Mouse (Mus musculus) hindbrain, postnatal 0 days (tissue): ENCODE measurements at regions not wholly inside any gene's neighbourhood (a gene's known extent, or its start where the extent isn't known, plus 50 kb on each side); places are given as distances from the start of the nearest gene placed in this dataset.

Experiments
- ATAC-seq: fragments of 200-750 bp; cut with Nextera tagmentation; 2 replicates; pipeline ENCODE4 v1.8.0; 2017; ENCODE audit warnings: mild to moderate bottlenecking, moderate TSS enrichment, moderate library complexity
- DNase-seq: peaks from one replicate; pipeline ENCODE4 v3.0.0-alpha.2; 2015; ENCODE audit warnings: low spot score
- H3K27ac ChIP-seq: fragments of 300-500 bp; sonication (generic); 2 replicates; pipeline ENCODE4 v1.5.1; 2014; ENCODE audit warnings: mild to moderate bottlenecking
- H3K27me3 ChIP-seq: fragments of 300-500 bp; sonication (generic); 2 replicates; pipeline ENCODE4 v1.6.1; 2014; ENCODE audit warnings: low read length, mixed read lengths; ENCODE audit not compliant: insufficient read depth
- H3K36me3 ChIP-seq: fragments of 300-500 bp; sonication (generic); 2 replicates; pipeline ENCODE4 v1.6.1; 2014; ENCODE audit warnings: low read length, mixed read lengths; ENCODE audit not compliant: insufficient read depth
- H3K4me1 ChIP-seq: fragments of 300-500 bp; sonication (generic); 2 replicates; pipeline ENCODE4 v1.6.1; 2014; ENCODE audit warnings: antibody characterized with exemption, low read length, mixed read lengths; ENCODE audit not compliant: insufficient read depth
- H3K4me2 ChIP-seq: fragments of 300-500 bp; sonication (generic); 2 replicates; pipeline ENCODE4 v1.6.1; 2014; ENCODE audit warnings: low read depth, mild to moderate bottlenecking, low read length, moderate library complexity, mixed read lengths
- H3K4me3 ChIP-seq: fragments of 300-500 bp; sonication (generic); 2 replicates; pipeline ENCODE4 v1.5.1; 2014; ENCODE audit warnings: low read length
- H3K9ac ChIP-seq: fragments of 300-500 bp; sonication (generic); replicated peaks from 2 replicates; pipeline ENCODE4 v1.6.1; 2014; ENCODE audit warnings: mild to moderate bottlenecking, low read length, moderate library complexity, mixed read lengths
- H3K9me3 ChIP-seq: fragments of 300-500 bp; sonication (generic); 2 replicates; pipeline ENCODE4 v1.6.1; 2016; ENCODE audit warnings: low read length, mixed read lengths
- CTCF ChIP-seq: IDR thresholded peaks from 2 replicates; pipeline ENCODE4 v1.5.1; 2016; ENCODE audit warnings: antibody characterized with exemption, control low read depth, low read depth
- WGBS: fragments of 180-500 bp; shearing (Covaris S2); extraction: QIAGEN DNeasy Blood & Tissue Kit; methylation state at CpG from one replicate; pipeline ENCODE4 v1.1.7; 2014; 5-methylcytosine and 5-hydroxymethylcytosine counted together

- H3K27ac ChIP-seq = no peak overlapping the region
- no peak overlapping the region for H3K9ac ChIP-seq
- WGBS = 90% methylated on average over 6 of the region's 6 CpGs
- H3K36me3 ChIP-seq = no peaks in the 10 kb centered on the region
- 0 out of 2 replicates have a peak, but pooled peaks cover 3% of the 10 kb centered on the region for H3K4me1 ChIP-seq
- H3K27me3 ChIP-seq = no peaks in the 10 kb centered on the region
- ATAC-seq (no peak), DNase-seq (no peak)
- H3K4me3 ChIP-seq = no peak overlapping the region
- H3K4me2 ChIP-seq = no peak overlapping the region
- TF ChIP-seq CTCF = peak; percentile 20; the same call in 1 of the 2 replicates
- no peaks in the 10 kb centered on the region for H3K9me3 ChIP-seq
Observed at GRCm38 (mm10) chr12:82089288-82089687, 79.8 kb upstream of the Sipa1l1 start.

- 34% methylated on average over 7 of the region's 7 CpGs for WGBS
- 0 out of 2 replicates have a peak, but pooled peaks cover 3% of the 10 kb centered on the region for H3K4me1 ChIP-seq
- H3K4me3 ChIP-seq = no peak overlapping the region
- H3K4me2 ChIP-seq = no peak overlapping the region
- TF ChIP-seq CTCF = no peak
- DNase-seq (peak; percentile 7), ATAC-seq (no peak)
- no peaks in the 10 kb centered on the region for H3K9me3 ChIP-seq
- H3K36me3 ChIP-seq = no peaks in the 10 kb centered on the region
- H3K9ac ChIP-seq = no peak overlapping the region
- H3K27ac ChIP-seq = no peak overlapping the region
- no peaks in the 10 kb centered on the region for H3K27me3 ChIP-seq
Observed at GRCm38 (mm10) chr12:82093317-82093716, 75.8 kb upstream of the Sipa1l1 start.

- Histone ChIP-seq H3K9me3 (no peaks in the 10 kb centered on the region), H3K27me3 (no peaks in the 10 kb centered on the region), H3K4me3 (no peak overlapping the region), H3K9ac (no peak overlapping the region), H3K4me1 (0 out of 2 replicates have a peak, but pooled peaks cover 3% of the 10 kb centered on the region), H3K4me2 (no peak overlapping the region), H3K36me3 (no peaks in the 10 kb centered on the region), H3K27ac (no peak overlapping the region)
- no peak for ATAC-seq
- WGBS = 79% methylated on average over 1 of the region's 1 CpGs
- TF ChIP-seq CTCF = no peak
- DNase-seq = no peak
Observed at GRCm38 (mm10) chr12:82095396-82095795, 73.7 kb upstream of the Sipa1l1 start.

- Histone ChIP-seq H3K9me3 (no peaks in the 10 kb centered on the region), H3K36me3 (no peaks in the 10 kb centered on the region), H3K9ac (no peak overlapping the region), H3K4me3 (no peak overlapping the region), H3K4me2 (no peak overlapping the region), H3K27me3 (no peaks in the 10 kb centered on the region), H3K4me1 (0 out of 2 replicates have a peak, but pooled peaks cover 3% of the 10 kb centered on the region), H3K27ac (no peak overlapping the region)
- no peak for TF ChIP-seq CTCF
- no peak for DNase-seq
- no peak for ATAC-seq
- WGBS = 75% methylated on average over 6 of the region's 6 CpGs
Observed at GRCm38 (mm10) chr12:82097126-82097525, 72.0 kb upstream of the Sipa1l1 start.

- Histone ChIP-seq H3K36me3 (no peaks in the 10 kb centered on the region), H3K9ac (no peak overlapping the region), H3K27me3 (no peaks in the 10 kb centered on the region), H3K9me3 (no peaks in the 10 kb centered on the region), H3K4me2 (no peak overlapping the region), H3K27ac (no peak overlapping the region), H3K4me1 (0 out of 2 replicates have a peak, but pooled peaks cover 3% of the 10 kb centered on the region), H3K4me3 (no peak overlapping the region)
- 87% methylated on average over 4 of the region's 4 CpGs for WGBS
- no peak for DNase-seq
- no peak for TF ChIP-seq CTCF
- no peak for ATAC-seq
Observed at GRCm38 (mm10) chr12:82097620-82098019, 71.5 kb upstream of the Sipa1l1 start.

- no peaks in the 10 kb centered on the region for H3K4me1 ChIP-seq
- H3K27ac ChIP-seq = peak overlapping the region; percentile 28; the same call in 1 of the 2 replicates
- no peaks in the 10 kb centered on the region for H3K27me3 ChIP-seq
- 55% methylated on average over 10 of the region's 10 CpGs for WGBS
- no peaks in the 10 kb centered on the region for H3K9me3 ChIP-seq
- ATAC-seq (peak; percentile 80), DNase-seq (peak; percentile 67)
- no peaks in the 10 kb centered on the region for H3K36me3 ChIP-seq
- no peak overlapping the region for H3K9ac ChIP-seq
- TF ChIP-seq CTCF = no peak
- no peak overlapping the region for H3K4me2 ChIP-seq
- no peak overlapping the region for H3K4me3 ChIP-seq
Observed at GRCm38 (mm10) chr12:82104211-82104610, 64.9 kb upstream of the Sipa1l1 start.

- Histone ChIP-seq H3K27ac (0 out of 2 replicates have a peak overlapping the region, but pooled peaks have one; percentile 28), H3K4me1 (no peaks in the 10 kb centered on the region), H3K4me3 (no peak overlapping the region), H3K27me3 (no peaks in the 10 kb centered on the region), H3K9me3 (no peaks in the 10 kb centered on the region), H3K36me3 (no peaks in the 10 kb centered on the region), H3K4me2 (no peak overlapping the region), H3K9ac (no peak overlapping the region)
- no peak for TF ChIP-seq CTCF
- ATAC-seq = no peak
- 49% methylated on average over 17 of the region's 17 CpGs for WGBS
- DNase-seq = peak; percentile 27
Observed at GRCm38 (mm10) chr12:82105184-82106031, 63.7 kb upstream of the Sipa1l1 start.
